8 mouse cellular contexts compared by ENCODE assay signal in genomic region chr17:47332001-47332611, GRCm38 (mm10). TPM values are rescaled to one million over a fixed set of nuclear protein-coding genes. Genes with fewer than 3 reads are reported as not detected.
DNase-seq lines count a peak whose midpoint lies in the region; ATAC-seq lines count a peak whose summit lies in the region.

No protein-coding gene starts in this region.

- ATAC-seq in erythroblast, adult 5-6 weeks (replicated peaks; ENCODE audit: low FRiP score, poor library complexity, severe bottlenecking): peak; percentile 78
- ATAC-seq in megakaryocyte progenitor cell, adult 5-6 weeks (replicated peaks; ENCODE audit: poor library complexity): peak; percentile 91

- peak; percentile 6 for DNase-seq in retina, postnatal 1 day
- no peak for DNase-seq in retina, embryonic 14.5 days (ENCODE audit: low spot score)
- peak; percentile 30 to 42 for DNase-seq in heart, postnatal 14 days
- peak; percentile 25 to 41 for DNase-seq in left cerebral cortex, adult 8-10 months (ENCODE audit: low spot score in 2 of 2)
- DNase-seq in urinary bladder, postnatal 10 days (ENCODE audit: low spot score): no peak
- DNase-seq in adrenal gland, postnatal 25 days: no peak

- intact Hi-C loops in heart, postnatal 14 days (cut with DNase I): loop anchor here (5.0 kb wide), 3 partner anchors 190 to 290 kb away; no protein-coding TSS in a partner anchor

RNA-seq across cellular contexts. Expression of gene Mrps10, which starts 36.6 kb away (rescaled TPM):
- total RNA-seq in erythroblast, adult 5-6 weeks (2015; ENCODE audit: low replicate concordance): 0.96 and 10.0 TPM in 2 replicates
- 2.2 and 10.7 TPM in 2 replicates for total RNA-seq in erythroblast, adult 5-6 weeks (2017; ENCODE audit: low replicate concordance)
- total RNA-seq in heart, postnatal 14 days (2021): 10 to 100 TPM; 25.1 to 26.2 TPM
- total RNA-seq in left cerebral cortex, adult 8-10 months (2022): 10 to 100 TPM; 27.5 to 39.5 (median 27.8) TPM
- 71.3 and 89.1 TPM in 2 replicates for total RNA-seq in megakaryocyte progenitor cell, adult 5-6 weeks (2015)
- 53.6 and 69.9 TPM in 2 replicates for total RNA-seq in megakaryocyte progenitor cell, adult 5-6 weeks (2017)
- 47.5 and 53.5 TPM in 2 replicates for total RNA-seq in adrenal gland, postnatal 25 days (2021)

RNA-seq across cellular contexts. Expression of gene Guca1b, which starts 53.1 kb away (rescaled TPM):
- total RNA-seq in erythroblast, adult 5-6 weeks (2015; ENCODE audit: low replicate concordance): not detected in 2 replicates
- total RNA-seq in erythroblast, adult 5-6 weeks (2017; ENCODE audit: low replicate concordance): 0.77 and 1.1 TPM in 2 replicates
- total RNA-seq in heart, postnatal 14 days (2021): under 1 TPM; 0.26 to 0.46 TPM
- 1 to 10 TPM in 2 of 4 experiments, under 1 TPM in 2; 0.87 to 1.5 (median 1.2) TPM for total RNA-seq in left cerebral cortex, adult 8-10 months (2022)
- total RNA-seq in megakaryocyte progenitor cell, adult 5-6 weeks (2015): 0.32 and 0.86 TPM in 2 replicates
- total RNA-seq in megakaryocyte progenitor cell, adult 5-6 weeks (2017): 0.37 and 0.81 TPM in 2 replicates
- 1.6 and 3.2 TPM in 2 replicates for total RNA-seq in adrenal gland, postnatal 25 days (2021)

Comparison
In these comparisons a context has a peak if more than half of its experiments do, and no peak if none do; other contexts are left out.
1. DNase-seq: peak in retina, postnatal 1 day (single experiment), heart, postnatal 14 days (2 of 2) and left cerebral cortex, adult 8-10 months (2 of 2); none in retina, embryonic 14.5 days (single experiment), urinary bladder, postnatal 10 days (single experiment) and adrenal gland, postnatal 25 days (single experiment).